Mouse (Mus musculus): ENCODE data around the gene Kpna7. TPM values are rescaled to one million over a fixed set of nuclear protein-coding genes. Genes with fewer than 3 reads are reported as not detected.

Gene Kpna7
- polyA plus RNA-seq, 1 experiment from 2014 or later = not detected

- H3K27ac ChIP-seq = no peak overlapping the region
- H3K9ac ChIP-seq (ENCODE audit: low read depth, low read length) = no peak overlapping the region
- H3K9me3 ChIP-seq (replicated peaks; ENCODE audit: low read length) = no peaks in the 10 kb centered on the region
- DNase-seq (ENCODE audit: low spot score) (no peak), ATAC-seq (replicated peaks; ENCODE audit: low FRiP score, low read depth) (no peak)
- H3K4me3 ChIP-seq (replicated peaks; ENCODE audit: low read depth, low read length) = no peak overlapping the region
- no peak overlapping the region for H3K4me2 ChIP-seq (ENCODE audit: low read length)
- TF ChIP-seq CTCF (IDR thresholded peaks at IDR 0.05; ENCODE audit: low read depth) = no peak
- H3K36me3 ChIP-seq (ENCODE audit: insufficient read depth, low read length) = no peaks in the 10 kb centered on the region
- no peaks in the 10 kb centered on the region for H3K4me1 ChIP-seq (replicated peaks; ENCODE audit: insufficient read depth, low read length)
- H3K27me3 ChIP-seq (ENCODE audit: insufficient read depth, low read length) = no peaks in the 10 kb centered on the region
- 85% methylated on average over 1 of the region's 1 CpGs for WGBS
Measured at GRCm38 (mm10) chr5:145014278-145014677, 69.6 kb downstream of the Kpna7 start.

- Histone ChIP-seq H3K4me2 (ENCODE audit: low read length) (no peak overlapping the region), H3K4me3 (replicated peaks; ENCODE audit: low read depth, low read length) (no peak overlapping the region), H3K4me1 (replicated peaks; ENCODE audit: insufficient read depth, low read length) (no peaks in the 10 kb centered on the region), H3K9me3 (replicated peaks; ENCODE audit: low read length) (no peaks in the 10 kb centered on the region), H3K27ac (no peak overlapping the region), H3K9ac (ENCODE audit: low read depth, low read length) (no peak overlapping the region), H3K27me3 (ENCODE audit: insufficient read depth, low read length) (no peaks in the 10 kb centered on the region), H3K36me3 (ENCODE audit: insufficient read depth, low read length) (no peaks in the 10 kb centered on the region)
- TF ChIP-seq CTCF (IDR thresholded peaks at IDR 0.05; ENCODE audit: low read depth) = no peak
- DNase-seq (ENCODE audit: low spot score) (no peak), ATAC-seq (replicated peaks; ENCODE audit: low FRiP score, low read depth) (no peak)
- WGBS = 89% methylated on average over 15 of the region's 15 CpGs
Measured at GRCm38 (mm10) chr5:145008878-145009659, 74.8 kb downstream of the Kpna7 start.

GRCm38 (mm10) chr5:145005596-145005995 lies 78.2 kb downstream of the Kpna7 start:
- H3K9me3 ChIP-seq (replicated peaks; ENCODE audit: low read length) = no peaks in the 10 kb centered on the region
- no peak for TF ChIP-seq CTCF (IDR thresholded peaks at IDR 0.05; ENCODE audit: low read depth)
- H3K4me3 ChIP-seq (replicated peaks; ENCODE audit: low read depth, low read length) = no peak overlapping the region
- no peaks in the 10 kb centered on the region for H3K36me3 ChIP-seq (ENCODE audit: insufficient read depth, low read length)
- DNase-seq (ENCODE audit: low spot score) = no peak
- H3K4me1 ChIP-seq (replicated peaks; ENCODE audit: insufficient read depth, low read length) = no peaks in the 10 kb centered on the region
- 77% methylated on average over 6 of the region's 6 CpGs for WGBS
- no peak overlapping the region for H3K27ac ChIP-seq
- no peaks in the 10 kb centered on the region for H3K27me3 ChIP-seq (ENCODE audit: insufficient read depth, low read length)
- ATAC-seq (replicated peaks; ENCODE audit: low FRiP score, low read depth) = no peak
- no peak overlapping the region for H3K4me2 ChIP-seq (ENCODE audit: low read length)
- no peak overlapping the region for H3K9ac ChIP-seq (ENCODE audit: low read depth, low read length)

- no peaks in the 10 kb centered on the region for H3K36me3 ChIP-seq (ENCODE audit: insufficient read depth, low read length)
- H3K9me3 ChIP-seq (replicated peaks; ENCODE audit: low read length) = no peaks in the 10 kb centered on the region
- ATAC-seq (replicated peaks; ENCODE audit: low FRiP score, low read depth) (no peak), DNase-seq (ENCODE audit: low spot score) (no peak)
- no peak for TF ChIP-seq CTCF (IDR thresholded peaks at IDR 0.05; ENCODE audit: low read depth)
- no peak overlapping the region for H3K4me3 ChIP-seq (replicated peaks; ENCODE audit: low read depth, low read length)
- no peak overlapping the region for H3K9ac ChIP-seq (ENCODE audit: low read depth, low read length)
- no peak overlapping the region for H3K4me2 ChIP-seq (ENCODE audit: low read length)
- H3K27me3 ChIP-seq (ENCODE audit: insufficient read depth, low read length) = no peaks in the 10 kb centered on the region
- H3K4me1 ChIP-seq (replicated peaks; ENCODE audit: insufficient read depth, low read length) = no peaks in the 10 kb centered on the region
- H3K27ac ChIP-seq = no peak overlapping the region
- WGBS = 64% methylated on average over 9 of the region's 9 CpGs
Measured at GRCm38 (mm10) chr5:145004495-145004894, 79.3 kb downstream of the Kpna7 start.

- no peak overlapping the region for H3K27ac ChIP-seq
- ATAC-seq (replicated peaks; ENCODE audit: low FRiP score, low read depth) (no peak), DNase-seq (ENCODE audit: low spot score) (no peak)
- no peaks in the 10 kb centered on the region for H3K27me3 ChIP-seq (ENCODE audit: insufficient read depth, low read length)
- no peaks in the 10 kb centered on the region for H3K9me3 ChIP-seq (replicated peaks; ENCODE audit: low read length)
- no peak for TF ChIP-seq CTCF (IDR thresholded peaks at IDR 0.05; ENCODE audit: low read depth)
- H3K4me3 ChIP-seq (replicated peaks; ENCODE audit: low read depth, low read length) = no peak overlapping the region
- no peaks in the 10 kb centered on the region for H3K4me1 ChIP-seq (replicated peaks; ENCODE audit: insufficient read depth, low read length)
- no peaks in the 10 kb centered on the region for H3K36me3 ChIP-seq (ENCODE audit: insufficient read depth, low read length)
- whole genome bisulfite sequencing = 82% methylated on average over 3 of the region's 3 CpGs
- no peak overlapping the region for H3K9ac ChIP-seq (ENCODE audit: low read depth, low read length)
- no peak overlapping the region for H3K4me2 ChIP-seq (ENCODE audit: low read length)
Measured at GRCm38 (mm10) chr5:145003362-145003761, 80.5 kb downstream of the Kpna7 start.

GRCm38 (mm10) chr5:144998491-144998890 lies 85.3 kb downstream of the Kpna7 start:
- Histone ChIP-seq H3K27ac (no peak overlapping the region), H3K4me2 (ENCODE audit: low read length) (no peak overlapping the region), H3K27me3 (ENCODE audit: insufficient read depth, low read length) (no peaks in the 10 kb centered on the region), H3K9ac (ENCODE audit: low read depth, low read length) (no peak overlapping the region), H3K36me3 (ENCODE audit: insufficient read depth, low read length) (no peaks in the 10 kb centered on the region), H3K4me1 (replicated peaks; ENCODE audit: insufficient read depth, low read length) (no peaks in the 10 kb centered on the region), H3K4me3 (replicated peaks; ENCODE audit: low read depth, low read length) (no peak overlapping the region), H3K9me3 (replicated peaks; ENCODE audit: low read length) (no peaks in the 10 kb centered on the region)
- WGBS = 46% methylated on average over 2 of the region's 2 CpGs
- no peak for ATAC-seq (replicated peaks; ENCODE audit: low FRiP score, low read depth)
- peak; percentile 47 for DNase-seq (ENCODE audit: low spot score)
- TF ChIP-seq CTCF (IDR thresholded peaks at IDR 0.05; ENCODE audit: low read depth) = peak; percentile 67
